Mouse (Mus musculus): ENCODE measurements around the gene Anxa6. TPM values are rescaled to one million over a fixed set of nuclear protein-coding genes. Genes with fewer than 3 reads are reported as not detected.

Anxa6 gene
- total and polyA plus RNA-seq, 3 experiments = 47.0 to 49.4 TPM; not detected in 1

- no peak for DNase-seq (ENCODE audit: low read depth, low spot score)
- Histone ChIP-seq H3K4me3 (ENCODE audit: control insufficient read depth in 1 of 2, insufficient read depth in 1 of 2, low read depth in 2 of 2, low read length in 2 of 2) (no peak within 1 kb of the TSS), H3K36me3 (ENCODE audit: control insufficient read depth in 1 of 2, insufficient read depth in 2 of 2, low read length in 2 of 2) (peaks cover 0 to 23% of the 10 kb centered on the region in 2 experiments; a peak in 2 of 4 replicates), H3K9ac (ENCODE audit: control insufficient read depth, low read depth, low read length, poor library complexity, severe bottlenecking) (no peak within 1 kb of the TSS), H3K27ac (ENCODE audit: control insufficient read depth, low read depth, low read length) (no peak within 1 kb of the TSS), H3K4me1 (ENCODE audit: control insufficient read depth in 1 of 2, insufficient read depth in 2 of 2, low read length in 2 of 2) (peaks cover 18 to 49% of the 10 kb centered on the region in 2 experiments), H3K27me3 (ENCODE audit: control insufficient read depth in 1 of 2, insufficient read depth in 2 of 2, low read length in 2 of 2) (no peaks in the 10 kb centered on the region), H3K79me2 (ENCODE audit: control insufficient read depth, insufficient read depth, low read length, poor library complexity) (no peaks in the 10 kb centered on the region), H3K9me3 (replicated peaks; ENCODE audit: insufficient read depth, low read length) (no peaks in the 10 kb centered on the region)
- TF ChIP-seq NRF1 (IDR thresholded peaks at IDR 0.05; ENCODE audit: insufficient read depth, low read depth, low read length, poor library complexity, severe bottlenecking) (no peak), EP300 (IDR thresholded peaks at IDR 0.05; ENCODE audit: low read depth in 1 of 2, low read length in 2 of 2) (no peak), SMC3 (IDR thresholded peaks at IDR 0.05; ENCODE audit: low read depth, low read length) (no peak), MYB (IDR thresholded peaks at IDR 0.05; ENCODE audit: low read depth, low read length) (no peak), RAD21 (IDR thresholded peaks at IDR 0.05; ENCODE audit: low read depth, low read length) (no peak), JUND (IDR thresholded peaks at IDR 0.05; ENCODE audit: low read depth, low read length) (no peak), UBTF (IDR thresholded peaks at IDR 0.05; ENCODE audit: borderline replicate concordance, insufficient read depth, low read depth, low read length) (no peak), TAL1 (IDR thresholded peaks at IDR 0.05; ENCODE audit: low read length) (no peak), NELFE (IDR thresholded peaks at IDR 0.05; ENCODE audit: low read depth, low read length) (no peak), USF2 (IDR thresholded peaks at IDR 0.05; ENCODE audit: borderline replicate concordance in 1 of 2, insufficient read depth in 1 of 2, low read depth in 1 of 2, low read length in 2 of 2) (no peak), ZMIZ1 (IDR thresholded peaks at IDR 0.05; ENCODE audit: low read depth, low read length) (no peak), POLR2AphosphoS5 (IDR thresholded peaks at IDR 0.05; ENCODE audit: borderline replicate concordance, low read depth, low read length) (no peak), MEF2A (IDR thresholded peaks at IDR 0.05; ENCODE audit: extremely low read depth, insufficient replicate concordance, low read depth, low read length, poor library complexity, severe bottlenecking) (no peak), ZKSCAN1 (IDR thresholded peaks at IDR 0.05; ENCODE audit: low read depth, low read length) (no peak), ELF1 (IDR thresholded peaks at IDR 0.05; ENCODE audit: low read depth, low read length) (no peak), TCF12 (IDR thresholded peaks at IDR 0.05; ENCODE audit: low read depth, low read length) (no peak), ZNF384 (IDR thresholded peaks at IDR 0.05; ENCODE audit: low read depth, low read length) (no peak), HCFC1 (IDR thresholded peaks at IDR 0.05; ENCODE audit: low read depth, low read length) (no peak), BHLHE40 (IDR thresholded peaks at IDR 0.05; ENCODE audit: borderline replicate concordance, low read depth, low read length) (no peak), POLR2A (IDR thresholded peaks at IDR 0.05; ENCODE audit: control insufficient read depth in 1 of 2, insufficient read depth in 1 of 2, low read depth in 1 of 2, low read length in 2 of 2, poor library complexity in 1 of 2) (no peak)
These were observed 70.4 kb downstream of the Anxa6 start, which contains the start of gene Tnip1 for GRCm38 (mm10) chr11:54962810-54963209. Gene Tnip1 (minus strand): TSS chr11:54962917.
